Mouse (Mus musculus) forebrain, embryonic 12.5 days (tissue): ENCODE data around the gene Trex1. TPM values are rescaled to one million over a fixed set of nuclear protein-coding genes. Genes with fewer than 3 reads are reported as not detected.

Experiments
- ATAC-seq: fragments of 200-750 bp; cut with Nextera tagmentation; 2 replicates; pipeline ENCODE4 v1.8.0; 2017; ENCODE audit warnings: moderate TSS enrichment; ENCODE audit not compliant: low FRiP score
- H3K27ac ChIP-seq: fragments of 300-500 bp; sonication (generic); 2 replicates; pipeline ENCODE4 v1.5.1; 2016; ENCODE audit warnings: mild to moderate bottlenecking
- H3K27me3 ChIP-seq: fragments of 300-500 bp; sonication (generic); 2 replicates; pipeline ENCODE4 v1.6.1; 2016; ENCODE audit warnings: mild to moderate bottlenecking
- H3K36me3 ChIP-seq: fragments of 300-500 bp; sonication (generic); replicated peaks from 2 replicates; pipeline ENCODE4 v1.6.1; 2016; ENCODE audit warnings: mild to moderate bottlenecking
- H3K4me1 ChIP-seq: fragments of 300-500 bp; sonication (generic); 2 replicates; pipeline ENCODE4 v1.6.1; 2016
- H3K4me2 ChIP-seq: fragments of 300-500 bp; sonication (generic); 2 replicates; pipeline ENCODE4 v1.6.1; 2016; ENCODE audit warnings: mild to moderate bottlenecking, moderate library complexity
- H3K4me3 ChIP-seq: fragments of 300-500 bp; sonication (generic); replicated peaks from 2 replicates; pipeline ENCODE4 v1.5.1; 2016; ENCODE audit warnings: mild to moderate bottlenecking
- H3K9ac ChIP-seq: fragments of 300-500 bp; sonication (generic); 2 replicates; pipeline ENCODE4 v1.6.1; 2016; ENCODE audit warnings: mild to moderate bottlenecking
- H3K9me3 ChIP-seq: fragments of 300-500 bp; sonication (generic); 2 replicates; pipeline ENCODE4 v1.6.1; 2016
- WGBS: fragments of 180-500 bp; shearing (Covaris S2); methylation state at CpG from one replicate; pipeline ENCODE4 v1.1.7; 2016; 5-methylcytosine and 5-hydroxymethylcytosine counted together
- polyA plus RNA-seq: library from polyadenylated mRNA; unstranded; fragments of >200 nt; fragmentation: Nextera tagmentation; extraction: Ambion mirVana; gene quantifications from 2 replicates; pipeline ENCODE4 v1.2.1, GENCODE M21; 2016

The Trex1 gene
- polyA plus RNA-seq, 1 experiment from 2014 or later = 8.4 TPM

DNA sequence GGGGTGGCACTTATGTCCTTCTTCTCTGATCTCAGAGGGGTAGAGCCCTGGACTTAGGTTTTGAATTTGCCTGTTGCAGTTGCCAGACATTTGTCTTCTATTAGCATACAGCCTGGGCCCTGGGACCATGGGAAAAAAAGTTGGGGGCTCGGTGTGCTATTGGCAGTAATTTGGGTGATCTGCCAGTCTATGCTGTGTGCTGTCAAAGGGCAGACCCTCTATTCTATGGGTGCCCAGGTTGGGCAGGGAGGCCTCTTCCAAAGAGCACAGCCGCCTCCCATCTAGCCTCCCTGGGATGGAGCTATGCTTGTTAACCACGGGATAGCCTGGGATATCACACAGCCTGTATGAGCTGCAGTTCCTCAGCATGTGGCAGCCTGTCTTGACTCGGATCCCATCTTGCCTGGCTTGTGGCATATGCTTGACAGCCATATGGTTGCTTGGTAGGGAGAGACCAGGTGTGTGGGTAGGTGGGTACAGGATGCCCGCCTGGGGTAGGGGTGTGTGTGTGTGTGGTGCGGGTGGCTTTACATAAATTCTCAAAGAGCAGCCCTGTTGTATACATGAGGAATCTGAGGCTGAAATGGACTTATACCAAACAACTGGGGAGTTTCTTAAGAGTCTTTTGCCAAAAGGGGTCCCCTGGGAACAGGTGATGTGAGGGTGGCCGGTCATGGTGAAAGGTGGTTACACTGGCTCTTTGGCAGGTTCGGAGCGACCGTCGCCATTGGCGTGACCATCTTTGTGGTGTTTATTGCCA lies 4.1 kb downstream of the Trex1 start:
- 91% methylated on average over 12 of the region's 12 CpGs for WGBS
- H3K4me1 ChIP-seq = peaks cover 22% of the 10 kb centered on the region
- no peak for ATAC-seq
- H3K9me3 ChIP-seq = no peaks in the 10 kb centered on the region
- H3K4me2 ChIP-seq = peak overlapping the region; percentile 40
- H3K27ac ChIP-seq = no peak overlapping the region
- peak overlapping the region; percentile 29; the same call in 1 of the 2 replicates for H3K9ac ChIP-seq
- H3K4me3 ChIP-seq = peak overlapping the region; percentile 28; the same call in 1 of the 2 replicates
- no peaks in the 10 kb centered on the region for H3K27me3 ChIP-seq
- H3K36me3 ChIP-seq = peaks cover 35% of the 10 kb centered on the region

DNA sequence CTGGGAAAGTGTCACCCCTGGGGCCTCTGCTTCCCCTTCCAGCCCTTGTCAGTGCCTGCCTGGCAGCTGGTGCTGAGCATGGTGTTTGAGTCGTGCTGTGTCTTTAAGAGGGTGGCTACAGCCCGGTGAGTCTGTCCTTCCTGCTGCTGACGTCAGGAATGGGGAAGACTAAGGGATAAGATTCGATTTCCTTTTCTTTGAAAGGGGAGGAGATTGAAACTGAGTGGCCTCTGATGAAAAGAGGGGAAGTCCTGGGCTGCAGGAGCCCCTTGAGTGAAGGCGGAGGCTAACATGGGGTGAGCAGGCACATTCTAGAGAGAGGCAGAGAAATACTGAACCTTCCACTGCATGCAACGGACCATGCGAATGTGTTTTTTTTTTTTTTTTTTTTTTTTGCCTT lies 4.8 kb downstream of the Trex1 start:
- Histone ChIP-seq H3K4me2 (peak overlapping the region; percentile 40), H3K9ac (peak overlapping the region; percentile 29), H3K36me3 (peaks cover 28% of the 10 kb centered on the region), H3K27ac (peak overlapping the region; percentile 68), H3K4me1 (peaks cover 22% of the 10 kb centered on the region), H3K9me3 (no peaks in the 10 kb centered on the region), H3K4me3 (peak overlapping the region; percentile 28), H3K27me3 (no peaks in the 10 kb centered on the region)
- peak; percentile 60; the same call in 1 of the 2 replicates for ATAC-seq
- WGBS = 7% methylated on average over 7 of the region's 7 CpGs

DNA sequence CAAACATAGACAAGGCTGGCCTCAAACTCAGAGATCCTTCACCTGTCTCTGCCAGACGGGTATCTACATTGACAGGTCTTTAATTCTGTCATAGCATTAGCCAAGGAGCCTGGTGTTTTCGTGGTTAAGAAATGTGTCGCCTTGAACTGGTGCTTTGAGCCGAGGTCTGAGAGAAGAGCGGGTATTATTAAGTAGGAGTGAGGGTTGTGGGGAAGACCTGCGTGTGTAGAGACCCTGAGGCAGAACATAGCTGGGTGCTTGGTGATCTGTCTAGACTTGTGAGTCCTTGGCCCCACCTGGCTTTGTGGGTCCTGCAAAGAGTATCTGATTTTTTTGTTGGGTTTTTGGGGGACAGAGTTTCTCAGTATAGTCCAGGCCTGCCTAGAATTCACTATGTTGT lies 5.7 kb downstream of the Trex1 start:
- Histone ChIP-seq H3K27me3 (no peaks in the 10 kb centered on the region), H3K4me1 (peaks cover 15% of the 10 kb centered on the region), H3K36me3 (peaks cover 27% of the 10 kb centered on the region), H3K4me2 (no peak overlapping the region), H3K4me3 (no peak overlapping the region), H3K9me3 (no peaks in the 10 kb centered on the region), H3K27ac (no peak overlapping the region), H3K9ac (no peak overlapping the region)
- ATAC-seq = no peak
- WGBS = 82% methylated on average over 6 of the region's 6 CpGs

DNA sequence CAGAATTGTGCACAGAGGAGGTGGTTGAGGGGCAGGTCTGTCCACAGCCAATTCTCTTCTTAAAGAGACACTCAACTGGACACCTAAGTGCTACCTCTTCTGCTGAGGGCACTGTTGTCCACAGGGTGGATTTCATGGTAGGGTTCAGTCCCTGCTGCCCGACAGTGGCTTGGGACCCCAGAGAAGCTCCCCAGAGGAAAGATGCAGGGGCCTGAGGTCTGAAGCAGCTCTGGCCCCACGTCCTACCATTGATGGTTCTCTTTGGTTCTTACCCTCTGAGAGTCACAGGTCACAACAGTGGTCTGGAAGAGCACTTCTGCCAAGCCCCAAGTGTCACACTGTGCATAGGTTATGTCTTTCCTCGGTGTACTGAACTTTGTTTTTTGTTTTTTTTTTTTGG lies 6.2 kb downstream of the Trex1 start:
- no peak overlapping the region for H3K4me2 ChIP-seq
- WGBS = 77% methylated on average over 3 of the region's 3 CpGs
- H3K27me3 ChIP-seq = no peaks in the 10 kb centered on the region
- H3K4me1 ChIP-seq = peaks cover 12% of the 10 kb centered on the region
- no peak overlapping the region for H3K4me3 ChIP-seq
- ATAC-seq = no peak
- H3K9me3 ChIP-seq = no peaks in the 10 kb centered on the region
- H3K36me3 ChIP-seq = peaks cover 22% of the 10 kb centered on the region
- no peak overlapping the region for H3K27ac ChIP-seq
- no peak overlapping the region for H3K9ac ChIP-seq

DNA sequence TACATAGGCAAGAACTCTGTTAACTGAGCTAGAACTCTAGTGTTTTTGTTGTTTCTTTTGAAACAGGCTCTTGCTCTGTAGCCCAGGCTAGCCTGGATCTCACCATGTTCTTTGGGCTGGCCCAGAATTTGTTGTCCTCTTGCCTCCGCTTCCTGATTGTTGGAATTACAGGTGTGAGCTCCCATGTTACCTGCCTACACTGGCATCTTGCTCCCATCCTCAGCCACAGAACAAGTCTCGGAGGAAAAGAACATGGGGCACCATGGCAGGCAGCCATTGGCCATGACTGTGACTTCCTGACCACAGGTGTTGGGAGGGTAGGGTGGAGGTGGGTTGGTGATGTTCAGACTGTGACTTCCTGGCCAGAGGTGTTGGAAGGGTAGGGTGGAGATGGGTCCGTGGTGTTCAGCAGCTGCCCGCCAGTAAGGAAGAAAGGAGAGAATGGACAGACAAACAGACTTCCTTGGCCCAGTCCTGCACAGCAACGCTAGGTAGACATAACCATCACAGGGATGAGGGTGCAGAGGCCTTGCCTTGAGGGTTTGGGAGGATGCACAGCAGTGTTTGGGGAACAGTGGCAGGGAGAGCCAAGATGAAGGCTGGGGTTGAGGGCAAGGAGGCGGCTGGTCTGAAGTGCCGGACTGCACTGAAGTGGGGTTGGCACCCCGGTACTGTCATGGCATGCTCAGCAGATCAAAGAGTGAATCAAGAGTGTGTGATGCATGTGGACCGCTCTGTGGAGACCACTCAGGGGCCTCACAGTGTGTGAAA lies 6.9 kb downstream of the Trex1 start:
- no peak for ATAC-seq
- H3K4me3 ChIP-seq = no peak overlapping the region
- H3K9me3 ChIP-seq = no peaks in the 10 kb centered on the region
- H3K4me1 ChIP-seq = peaks cover 12% of the 10 kb centered on the region
- no peak overlapping the region for H3K9ac ChIP-seq
- H3K27me3 ChIP-seq = no peaks in the 10 kb centered on the region
- H3K36me3 ChIP-seq = peaks cover 15% of the 10 kb centered on the region
- no peak overlapping the region for H3K27ac ChIP-seq
- 85% methylated on average over 9 of the region's 9 CpGs for WGBS
- no peak overlapping the region for H3K4me2 ChIP-seq

DNA sequence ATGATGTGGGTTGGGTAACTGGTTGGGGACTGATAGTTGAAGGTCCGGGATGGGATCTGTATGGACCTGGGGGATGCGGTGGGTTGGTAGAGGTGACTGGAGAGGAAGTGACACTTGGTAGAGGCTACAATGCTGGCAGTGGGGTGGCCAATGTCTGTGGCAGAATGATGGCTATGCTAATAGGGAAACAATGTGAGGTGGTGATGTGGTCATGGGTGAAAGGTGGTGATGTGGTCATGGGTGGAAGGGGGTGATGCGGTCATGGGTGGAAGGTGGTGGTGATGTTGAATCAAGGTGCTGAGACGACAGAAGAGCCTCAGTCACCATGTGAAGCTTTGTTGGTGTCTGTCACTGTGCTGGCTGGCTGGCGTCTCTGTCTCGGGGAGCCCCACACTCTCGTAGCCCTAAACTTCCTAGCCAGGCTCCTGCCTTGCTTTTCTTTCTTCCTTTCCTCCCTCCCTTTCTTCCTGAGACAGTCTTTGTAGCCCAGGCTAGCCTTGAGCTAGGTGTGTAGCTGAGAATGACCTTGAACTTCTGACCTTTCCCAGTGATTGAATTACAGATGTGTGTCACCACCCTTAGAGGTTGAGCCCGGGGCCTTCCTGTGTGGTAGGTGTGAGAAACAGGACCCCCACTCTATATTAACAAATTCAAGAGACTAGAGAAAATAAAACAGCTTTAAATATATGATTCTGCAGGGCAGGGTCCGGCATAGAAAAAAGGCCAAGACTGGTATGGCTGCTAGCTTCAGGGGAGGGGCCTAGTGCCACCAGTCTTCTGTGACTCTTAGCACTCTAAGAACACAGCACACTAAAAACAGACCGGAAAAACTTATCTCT lies 7.7 kb downstream of the Trex1 start:
- Histone ChIP-seq H3K9me3 (no peaks in the 10 kb centered on the region), H3K36me3 (peaks cover 7% of the 10 kb centered on the region), H3K27me3 (no peaks in the 10 kb centered on the region), H3K4me2 (no peak overlapping the region), H3K27ac (no peak overlapping the region), H3K9ac (no peak overlapping the region), H3K4me3 (no peak overlapping the region), H3K4me1 (peaks cover 12% of the 10 kb centered on the region)
- no peak for ATAC-seq
- 89% methylated on average over 10 of the region's 10 CpGs for WGBS

DNA sequence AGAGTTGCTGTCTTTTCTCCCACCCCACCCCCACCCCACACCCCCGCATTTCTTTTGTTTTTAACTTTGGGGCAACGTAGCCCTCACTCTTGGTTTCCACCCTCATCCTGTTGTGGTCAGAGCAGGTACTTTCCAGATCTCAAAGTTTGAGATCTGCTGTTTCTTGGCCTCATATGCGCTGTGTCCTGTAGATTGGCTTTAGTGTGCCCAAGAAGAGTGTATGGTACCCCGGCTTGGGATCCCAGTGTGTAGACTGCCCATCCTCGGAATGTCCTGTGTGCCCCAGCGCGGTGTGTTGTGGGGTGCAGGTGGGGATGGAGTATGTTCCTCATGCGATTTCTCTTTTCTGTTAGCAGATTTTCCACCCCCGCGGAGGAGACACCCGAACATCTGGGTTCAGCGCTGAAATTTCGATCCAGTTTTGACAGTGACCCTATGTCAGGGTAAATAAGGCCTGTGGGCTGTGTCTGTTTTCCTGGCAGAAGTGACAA lies 8.5 kb downstream of the Trex1 start:
- H3K36me3 ChIP-seq = no peaks in the 10 kb centered on the region
- WGBS = 89% methylated on average over 13 of the region's 13 CpGs
- H3K9ac ChIP-seq = no peak overlapping the region
- no peaks in the 10 kb centered on the region for H3K9me3 ChIP-seq
- ATAC-seq = no peak
- no peaks in the 10 kb centered on the region for H3K27me3 ChIP-seq
- no peak overlapping the region for H3K4me3 ChIP-seq
- H3K4me1 ChIP-seq = peaks cover 12% of the 10 kb centered on the region
- no peak overlapping the region for H3K27ac ChIP-seq
- no peak overlapping the region for H3K4me2 ChIP-seq

DNA sequence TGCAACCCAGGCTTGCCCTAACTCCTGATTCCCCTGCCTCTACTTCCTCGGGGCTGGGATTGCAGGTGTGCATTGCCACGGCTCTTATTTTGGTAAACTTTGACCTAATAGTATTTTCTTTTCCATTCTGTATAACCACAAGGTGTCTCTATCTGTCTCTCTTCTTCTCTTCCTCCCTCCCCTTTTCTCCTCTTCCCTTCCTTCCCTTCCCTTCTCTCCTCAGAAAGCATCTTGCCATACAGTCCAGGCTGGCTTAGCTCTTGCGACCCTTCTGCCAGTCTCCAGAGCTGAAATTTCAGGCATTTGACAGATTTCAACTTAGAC lies 8.9 kb downstream of the Trex1 start:
- Histone ChIP-seq H3K4me1 (peaks cover 12% of the 10 kb centered on the region), H3K9me3 (no peaks in the 10 kb centered on the region), H3K9ac (no peak overlapping the region), H3K4me2 (no peak overlapping the region), H3K4me3 (no peak overlapping the region), H3K27ac (no peak overlapping the region), H3K36me3 (no peaks in the 10 kb centered on the region), H3K27me3 (no peaks in the 10 kb centered on the region)
- ATAC-seq = no peak
- 83% methylated on average over 3 of the region's 3 CpGs for WGBS

DNA sequence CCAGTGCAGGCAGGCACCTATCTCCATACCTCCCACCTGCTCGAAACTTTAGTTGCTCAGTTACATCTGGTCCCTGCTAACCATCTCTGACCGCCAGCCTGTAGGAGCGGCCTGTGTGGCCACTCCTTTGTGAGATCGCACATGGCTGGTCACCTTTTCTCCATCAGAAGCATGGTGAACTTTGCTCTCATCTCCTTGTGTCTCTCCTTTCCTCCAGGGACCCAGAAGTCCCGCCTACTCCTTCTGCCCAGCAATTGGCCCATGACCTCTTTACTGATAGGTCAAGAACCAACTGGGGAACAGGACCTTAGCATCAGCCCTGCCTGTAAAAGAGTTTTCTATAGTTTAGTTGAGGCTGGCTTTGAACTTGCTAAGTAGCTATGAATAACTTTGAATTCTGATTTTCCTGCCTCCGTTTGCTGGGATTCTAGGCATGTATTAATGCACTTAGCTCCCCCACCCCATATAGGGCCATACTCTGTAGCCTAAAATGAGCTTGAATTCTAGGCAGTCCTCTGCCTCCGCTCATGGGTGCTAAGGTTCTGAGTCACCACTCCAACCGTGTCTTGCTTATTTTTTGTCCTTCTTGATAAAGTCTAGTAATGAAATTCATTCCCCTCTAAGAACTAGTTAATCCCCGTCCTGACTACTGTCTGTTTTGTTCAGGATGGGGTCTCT lies 9.4 kb downstream of the Trex1 start:
- WGBS = 83% methylated on average over 9 of the region's 9 CpGs
- Histone ChIP-seq H3K9me3 (no peaks in the 10 kb centered on the region), H3K36me3 (no peaks in the 10 kb centered on the region), H3K4me2 (no peak overlapping the region), H3K27me3 (no peaks in the 10 kb centered on the region), H3K9ac (no peak overlapping the region), H3K4me1 (peaks cover 8% of the 10 kb centered on the region), H3K27ac (no peak overlapping the region), H3K4me3 (no peak overlapping the region)
- no peak for ATAC-seq

DNA sequence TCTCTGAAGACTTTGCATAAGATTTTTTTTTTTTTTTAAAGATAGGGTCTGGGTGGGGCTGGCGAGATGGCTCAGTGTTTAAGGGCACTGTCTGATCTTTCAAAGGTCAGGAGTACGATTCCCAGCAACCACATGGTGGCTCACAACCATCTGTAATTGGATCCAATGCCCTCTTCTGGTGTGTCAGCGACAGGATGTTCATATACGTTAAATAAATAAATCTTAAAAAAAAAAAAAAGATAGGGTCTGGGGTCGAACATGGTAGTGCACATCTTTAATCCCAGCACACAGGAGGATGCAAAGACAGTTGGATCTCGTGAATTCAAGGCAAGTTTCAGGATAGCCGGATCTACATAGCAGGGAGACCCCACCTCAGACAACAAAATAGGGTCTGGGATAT lies 10.2 kb downstream of the Trex1 start:
- 82% methylated on average over 7 of the region's 7 CpGs for WGBS
- Histone ChIP-seq H3K4me2 (no peak overlapping the region), H3K9ac (no peak overlapping the region), H3K9me3 (no peaks in the 10 kb centered on the region), H3K27ac (no peak overlapping the region), H3K36me3 (no peaks in the 10 kb centered on the region), H3K27me3 (no peaks in the 10 kb centered on the region), H3K4me1 (peaks cover under 1% of the 10 kb centered on the region), H3K4me3 (no peak overlapping the region)
- ATAC-seq = no peak

DNA sequence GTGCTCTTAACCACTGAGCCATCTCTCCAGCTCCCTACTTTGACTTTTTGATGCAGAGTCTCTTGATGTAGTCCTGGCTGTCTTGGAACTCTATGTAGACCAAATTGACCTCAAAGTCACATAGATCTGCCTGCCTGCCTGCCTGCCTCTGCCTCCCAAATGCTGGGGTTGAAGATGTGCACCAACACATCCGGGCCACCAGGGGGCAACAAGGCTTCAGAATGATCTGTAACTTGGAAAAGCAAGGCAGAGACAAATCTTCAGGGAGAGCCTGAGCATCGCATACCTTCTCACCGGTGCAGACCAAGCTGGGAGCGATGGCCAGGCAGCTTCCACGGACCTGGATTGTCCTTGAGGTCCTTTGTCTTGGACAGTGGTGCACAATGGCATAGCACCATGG lies 13.2 kb downstream of the Trex1 start:
- Histone ChIP-seq H3K36me3 (no peaks in the 10 kb centered on the region), H3K9me3 (no peaks in the 10 kb centered on the region), H3K4me1 (no peaks in the 10 kb centered on the region), H3K9ac (no peak overlapping the region), H3K27me3 (no peaks in the 10 kb centered on the region), H3K27ac (no peak overlapping the region), H3K4me3 (no peak overlapping the region), H3K4me2 (no peak overlapping the region)
- ATAC-seq = no peak
- WGBS = 36% methylated on average over 5 of the region's 5 CpGs

DNA sequence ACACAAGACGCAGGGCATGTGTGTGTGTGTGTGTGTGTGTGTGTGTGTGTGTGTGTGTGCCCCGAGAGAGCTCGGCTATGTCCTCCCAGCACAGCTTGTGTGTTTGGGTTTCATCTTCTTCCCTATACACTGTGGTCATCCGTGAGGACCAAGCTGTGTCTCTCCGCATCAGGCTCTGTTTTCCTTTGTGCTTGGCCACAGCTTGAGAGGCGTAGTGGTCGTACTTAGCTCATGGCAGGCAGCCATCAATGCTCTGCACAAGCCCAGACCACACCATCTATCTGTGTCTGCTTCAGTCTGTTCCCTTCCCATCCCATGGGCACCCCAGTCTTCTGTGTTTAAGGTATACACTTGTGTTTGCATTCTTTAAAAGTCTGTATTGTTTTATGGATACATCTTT lies 18.2 kb downstream of the Trex1 start:
- Histone ChIP-seq H3K4me3 (no peak overlapping the region), H3K4me1 (peaks cover 14% of the 10 kb centered on the region; the same call in 1 of the 2 replicates), H3K27me3 (no peaks in the 10 kb centered on the region), H3K9me3 (no peaks in the 10 kb centered on the region), H3K4me2 (no peak overlapping the region), H3K9ac (no peak overlapping the region), H3K36me3 (no peaks in the 10 kb centered on the region), H3K27ac (no peak overlapping the region)
- no peak for ATAC-seq
- 86% methylated on average over 7 of the region's 7 CpGs for WGBS
